Mouse (Mus musculus): ENCODE results near the gene Capn2.

DNA sequence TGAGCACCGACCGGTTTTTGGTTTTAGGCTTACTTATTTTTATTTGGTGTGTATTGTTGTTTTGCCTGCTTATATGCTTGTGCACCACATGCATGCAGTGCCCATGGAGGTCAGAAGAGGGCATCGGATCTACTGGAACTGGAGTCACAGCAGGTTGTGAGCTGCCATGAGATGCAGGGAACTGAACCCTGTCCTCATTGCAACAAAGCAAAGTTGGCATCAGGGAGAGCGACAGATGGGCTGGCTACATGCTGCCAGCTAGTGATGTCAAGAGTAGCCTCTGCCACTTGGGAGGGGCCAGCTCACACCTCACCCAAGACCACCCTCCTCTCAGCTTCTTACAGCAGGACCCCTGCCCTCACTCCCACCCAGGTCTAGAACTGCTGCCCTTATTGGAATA lies 51.4 kb downstream of the Capn2 start:
- TF ChIP-seq CTCF (IDR thresholded peaks at IDR 0.05; ENCODE audit: control insufficient read depth, insufficient read depth, low read length) (peak; percentile 20; the same call in 1 of the 2 replicates), POLR2A (IDR thresholded peaks at IDR 0.05; ENCODE audit: borderline replicate concordance, control insufficient read depth, low read depth, low read length) (no peak)

Measured in bone marrow, adult 2 months (tissue).